Mouse (Mus musculus): ENCODE measurements around the gene Olfml2b.

The Olfml2b gene

GRCm38 (mm10) chr1:170698771-170699170 lies 54.4 kb downstream of the Olfml2b start:
- Histone ChIP-seq H3K36me3 (ENCODE audit: control insufficient read depth, insufficient read depth, low read length, poor library complexity, severe bottlenecking) (no peaks in the 10 kb centered on the region), H3K27me3 (ENCODE audit: control insufficient read depth, insufficient read depth, low read length, poor library complexity, severe bottlenecking) (no peaks in the 10 kb centered on the region)
- DNase-seq (ENCODE audit: low read depth, low spot score) = no peak

- Histone ChIP-seq H3K36me3 (ENCODE audit: control insufficient read depth, insufficient read depth, low read length, poor library complexity, severe bottlenecking) (no peaks in the 10 kb centered on the region), H3K27me3 (ENCODE audit: control insufficient read depth, insufficient read depth, low read length, poor library complexity, severe bottlenecking) (no peaks in the 10 kb centered on the region)
- no peak for DNase-seq (ENCODE audit: low read depth, low spot score)
Measured at GRCm38 (mm10) chr1:170699553-170699952, 55.2 kb downstream of the Olfml2b start.

GRCm38 (mm10) chr1:170700496-170701027 lies 56.2 kb downstream of the Olfml2b start:
- H3K36me3 ChIP-seq (ENCODE audit: control insufficient read depth, insufficient read depth, low read length, poor library complexity, severe bottlenecking) = no peaks in the 10 kb centered on the region
- no peak for DNase-seq (ENCODE audit: low read depth, low spot score)
- H3K27me3 ChIP-seq (ENCODE audit: control insufficient read depth, insufficient read depth, low read length, poor library complexity, severe bottlenecking) = no peaks in the 10 kb centered on the region

GRCm38 (mm10) chr1:170701178-170701577 lies 56.8 kb downstream of the Olfml2b start:
- no peak for DNase-seq (ENCODE audit: low read depth, low spot score)
- Histone ChIP-seq H3K36me3 (ENCODE audit: control insufficient read depth, insufficient read depth, low read length, poor library complexity, severe bottlenecking) (no peaks in the 10 kb centered on the region), H3K27me3 (ENCODE audit: control insufficient read depth, insufficient read depth, low read length, poor library complexity, severe bottlenecking) (no peaks in the 10 kb centered on the region)

GRCm38 (mm10) chr1:170701582-170701981 lies 57.2 kb downstream of the Olfml2b start:
- no peaks in the 10 kb centered on the region for H3K36me3 ChIP-seq (ENCODE audit: control insufficient read depth, insufficient read depth, low read length, poor library complexity, severe bottlenecking)
- H3K27me3 ChIP-seq (ENCODE audit: control insufficient read depth, insufficient read depth, low read length, poor library complexity, severe bottlenecking) = no peaks in the 10 kb centered on the region
- no peak for DNase-seq (ENCODE audit: low read depth, low spot score)

GRCm38 (mm10) chr1:170702263-170702662 lies 57.9 kb downstream of the Olfml2b start:
- no peaks in the 10 kb centered on the region for H3K36me3 ChIP-seq (ENCODE audit: control insufficient read depth, insufficient read depth, low read length, poor library complexity, severe bottlenecking)
- no peaks in the 10 kb centered on the region for H3K27me3 ChIP-seq (ENCODE audit: control insufficient read depth, insufficient read depth, low read length, poor library complexity, severe bottlenecking)
- DNase-seq (ENCODE audit: low read depth, low spot score) = peak; percentile 19

GRCm38 (mm10) chr1:170702958-170703357 lies 58.6 kb downstream of the Olfml2b start:
- H3K36me3 ChIP-seq (ENCODE audit: control insufficient read depth, insufficient read depth, low read length, poor library complexity, severe bottlenecking) = no peaks in the 10 kb centered on the region
- no peak for DNase-seq (ENCODE audit: low read depth, low spot score)
- H3K27me3 ChIP-seq (ENCODE audit: control insufficient read depth, insufficient read depth, low read length, poor library complexity, severe bottlenecking) = no peaks in the 10 kb centered on the region

GRCm38 (mm10) chr1:170704103-170704502 lies 59.8 kb downstream of the Olfml2b start:
- no peaks in the 10 kb centered on the region for H3K27me3 ChIP-seq (ENCODE audit: control insufficient read depth, insufficient read depth, low read length, poor library complexity, severe bottlenecking)
- no peak for DNase-seq (ENCODE audit: low read depth, low spot score)
- no peaks in the 10 kb centered on the region for H3K36me3 ChIP-seq (ENCODE audit: control insufficient read depth, insufficient read depth, low read length, poor library complexity, severe bottlenecking)

- no peak for DNase-seq (ENCODE audit: low read depth, low spot score)
- no peaks in the 10 kb centered on the region for H3K27me3 ChIP-seq (ENCODE audit: control insufficient read depth, insufficient read depth, low read length, poor library complexity, severe bottlenecking)
- no peaks in the 10 kb centered on the region for H3K36me3 ChIP-seq (ENCODE audit: control insufficient read depth, insufficient read depth, low read length, poor library complexity, severe bottlenecking)
Measured at GRCm38 (mm10) chr1:170704911-170705594, 60.7 kb downstream of the Olfml2b start.

- no peaks in the 10 kb centered on the region for H3K36me3 ChIP-seq (ENCODE audit: control insufficient read depth, insufficient read depth, low read length, poor library complexity, severe bottlenecking)
- no peaks in the 10 kb centered on the region for H3K27me3 ChIP-seq (ENCODE audit: control insufficient read depth, insufficient read depth, low read length, poor library complexity, severe bottlenecking)
- DNase-seq (ENCODE audit: low read depth, low spot score) = peak; percentile 72
Measured at GRCm38 (mm10) chr1:170706046-170706445, 61.7 kb downstream of the Olfml2b start.

GRCm38 (mm10) chr1:170709034-170709433 lies 64.7 kb downstream of the Olfml2b start:
- DNase-seq (ENCODE audit: low read depth, low spot score) = no peak
- Histone ChIP-seq H3K36me3 (ENCODE audit: control insufficient read depth, insufficient read depth, low read length, poor library complexity, severe bottlenecking) (no peaks in the 10 kb centered on the region), H3K27me3 (ENCODE audit: control insufficient read depth, insufficient read depth, low read length, poor library complexity, severe bottlenecking) (no peaks in the 10 kb centered on the region)

- DNase-seq (ENCODE audit: low read depth, low spot score) = peak; percentile 93
- H3K36me3 ChIP-seq (ENCODE audit: control insufficient read depth, insufficient read depth, low read length, poor library complexity, severe bottlenecking) = no peaks in the 10 kb centered on the region
- no peaks in the 10 kb centered on the region for H3K27me3 ChIP-seq (ENCODE audit: control insufficient read depth, insufficient read depth, low read length, poor library complexity, severe bottlenecking)
Measured at GRCm38 (mm10) chr1:170709481-170709880, 65.1 kb downstream of the Olfml2b start.

- no peaks in the 10 kb centered on the region for H3K27me3 ChIP-seq (ENCODE audit: control insufficient read depth, insufficient read depth, low read length, poor library complexity, severe bottlenecking)
- no peak for DNase-seq (ENCODE audit: low read depth, low spot score)
- no peaks in the 10 kb centered on the region for H3K36me3 ChIP-seq (ENCODE audit: control insufficient read depth, insufficient read depth, low read length, poor library complexity, severe bottlenecking)
Measured at GRCm38 (mm10) chr1:170709969-170710368, 65.6 kb downstream of the Olfml2b start.

- Histone ChIP-seq H3K27me3 (ENCODE audit: control insufficient read depth, insufficient read depth, low read length, poor library complexity, severe bottlenecking) (no peaks in the 10 kb centered on the region), H3K36me3 (ENCODE audit: control insufficient read depth, insufficient read depth, low read length, poor library complexity, severe bottlenecking) (no peaks in the 10 kb centered on the region)
- DNase-seq (ENCODE audit: low read depth, low spot score) = no peak
Measured at GRCm38 (mm10) chr1:170711731-170712130, 67.4 kb downstream of the Olfml2b start.

GRCm38 (mm10) chr1:170717241-170717828 lies 73.0 kb downstream of the Olfml2b start:
- no peak for DNase-seq (ENCODE audit: low read depth, low spot score)
- no peaks in the 10 kb centered on the region for H3K27me3 ChIP-seq (ENCODE audit: control insufficient read depth, insufficient read depth, low read length, poor library complexity, severe bottlenecking)
- H3K36me3 ChIP-seq (ENCODE audit: control insufficient read depth, insufficient read depth, low read length, poor library complexity, severe bottlenecking) = no peaks in the 10 kb centered on the region

Measured in splenic B cell, adult 2 months (primary cell).